Mouse (Mus musculus) forebrain, embryonic 16.5 days (tissue): Measurements from ENCODE around the gene Sp100. TPM values are rescaled to one million over a fixed set of nuclear protein-coding genes. Genes with fewer than 3 reads are reported as not detected.

Source experiments
- ATAC-seq: fragments of 200-750 bp; cut with Nextera tagmentation; 2 replicates; pipeline ENCODE4 v1.8.0; 2017; ENCODE audit warnings: mild to moderate bottlenecking, moderate library complexity
- H3K27ac ChIP-seq: fragments of 300-500 bp; sonication (generic); 2 replicates; pipeline ENCODE4 v1.5.1; 2014; ENCODE audit warnings: low read length, control low read depth
- H3K27me3 ChIP-seq: fragments of 300-500 bp; sonication (generic); replicated peaks from 2 replicates; pipeline ENCODE4 v1.6.1; 2014; ENCODE audit warnings: low read length; ENCODE audit not compliant: control insufficient read depth, insufficient read depth
- H3K36me3 ChIP-seq: fragments of 300-500 bp; sonication (generic); 2 replicates; pipeline ENCODE4 v1.6.1; 2014; ENCODE audit not compliant: control insufficient read depth, insufficient read depth
- H3K4me1 ChIP-seq: fragments of 300-500 bp; sonication (generic); replicated peaks from 2 replicates; pipeline ENCODE4 v1.6.1; 2014; ENCODE audit warnings: low read length; ENCODE audit not compliant: control insufficient read depth, insufficient read depth
- H3K4me2 ChIP-seq: fragments of 300-500 bp; sonication (generic); 2 replicates; pipeline ENCODE4 v1.6.1; 2014; ENCODE audit warnings: mild to moderate bottlenecking, low read length, control low read depth
- H3K4me3 ChIP-seq: fragments of 300-500 bp; sonication (generic); replicated peaks from 2 replicates; pipeline ENCODE4 v1.5.1; 2014; ENCODE audit warnings: mild to moderate bottlenecking, low read length, control low read depth
- H3K9ac ChIP-seq: fragments of 300-500 bp; sonication (generic); replicated peaks from 2 replicates; pipeline ENCODE4 v1.6.1; 2014; ENCODE audit warnings: low read depth, low read length, control low read depth
- H3K9me3 ChIP-seq: fragments of 300-500 bp; sonication (generic); 2 replicates; pipeline ENCODE4 v1.6.1; 2016; ENCODE audit warnings: low read length; ENCODE audit not compliant: control insufficient read depth
- WGBS: fragments of 180-500 bp; shearing (Covaris S2); extraction: QIAGEN DNeasy Blood & Tissue Kit; methylation state at CpG from one replicate; pipeline ENCODE4 v1.1.7; 2014; 5-methylcytosine and 5-hydroxymethylcytosine counted together
- polyA plus RNA-seq: library from polyadenylated mRNA; unstranded; fragments of >200 nt; fragmentation: Nextera tagmentation; extraction: Ambion mirVana; gene quantifications from 2 replicates; pipeline ENCODE4 v1.2.1, GENCODE M21; 2015

Sp100 gene
- polyA plus RNA-seq, 1 experiment from 2014 or later = not detected

DNA sequence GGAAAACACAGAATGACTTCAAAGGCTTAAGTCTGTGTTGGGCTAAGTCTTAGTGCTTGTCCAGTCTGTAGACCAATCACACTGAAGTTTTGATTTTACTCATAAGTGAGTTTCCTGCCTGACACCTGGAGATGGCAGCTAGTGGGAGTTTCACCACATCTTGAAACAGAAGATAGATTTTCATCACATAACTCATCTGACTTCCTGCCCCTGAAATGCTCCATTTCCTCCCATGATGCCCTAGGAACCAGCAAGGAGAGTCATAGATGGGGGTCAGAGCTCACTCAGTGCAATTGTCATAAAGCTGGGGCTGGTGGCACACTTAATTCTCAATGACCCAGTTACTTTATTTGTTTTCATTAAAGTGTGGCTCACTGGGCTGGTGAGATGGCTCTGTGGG lies 90.0 kb downstream of the Sp100 start:
- Histone ChIP-seq H3K9ac (no peak overlapping the region), H3K27ac (no peak overlapping the region), H3K4me3 (no peak overlapping the region), H3K27me3 (no peaks in the 10 kb centered on the region), H3K4me2 (no peak overlapping the region), H3K36me3 (no peaks in the 10 kb centered on the region), H3K9me3 (no peaks in the 10 kb centered on the region), H3K4me1 (0 out of 2 replicates have a peak, but pooled peaks cover 2% of the 10 kb centered on the region)
- ATAC-seq = no peak

DNA sequence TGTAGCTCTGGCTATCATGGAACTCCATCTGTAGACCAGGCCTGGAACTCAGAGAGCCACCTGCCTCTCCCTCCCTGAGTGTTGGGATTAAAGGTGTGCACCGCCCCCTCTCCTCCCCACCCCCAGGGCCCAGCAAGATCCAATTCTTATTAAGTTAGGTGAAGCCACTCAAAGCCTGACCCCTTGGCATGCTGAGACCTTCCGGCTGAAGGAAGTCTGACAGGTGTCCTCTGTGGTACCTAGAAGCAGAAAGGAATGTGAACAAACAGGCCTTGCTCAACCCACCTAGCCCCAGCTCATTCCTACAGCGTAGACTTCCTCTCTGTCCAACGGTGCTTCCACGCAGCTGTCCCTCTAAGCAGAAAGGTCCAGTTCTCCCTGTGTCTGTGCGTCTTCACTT lies 91.1 kb downstream of the Sp100 start:
- no peaks in the 10 kb centered on the region for H3K9me3 ChIP-seq
- H3K4me2 ChIP-seq = no peak overlapping the region
- H3K27me3 ChIP-seq = no peaks in the 10 kb centered on the region
- no peak overlapping the region for H3K9ac ChIP-seq
- no peak for ATAC-seq
- H3K27ac ChIP-seq = no peak overlapping the region
- WGBS = 90% methylated on average over 6 of the region's 6 CpGs
- 0 out of 2 replicates have a peak, but pooled peaks cover 2% of the 10 kb centered on the region for H3K4me1 ChIP-seq
- H3K36me3 ChIP-seq = no peaks in the 10 kb centered on the region
- H3K4me3 ChIP-seq = no peak overlapping the region

DNA sequence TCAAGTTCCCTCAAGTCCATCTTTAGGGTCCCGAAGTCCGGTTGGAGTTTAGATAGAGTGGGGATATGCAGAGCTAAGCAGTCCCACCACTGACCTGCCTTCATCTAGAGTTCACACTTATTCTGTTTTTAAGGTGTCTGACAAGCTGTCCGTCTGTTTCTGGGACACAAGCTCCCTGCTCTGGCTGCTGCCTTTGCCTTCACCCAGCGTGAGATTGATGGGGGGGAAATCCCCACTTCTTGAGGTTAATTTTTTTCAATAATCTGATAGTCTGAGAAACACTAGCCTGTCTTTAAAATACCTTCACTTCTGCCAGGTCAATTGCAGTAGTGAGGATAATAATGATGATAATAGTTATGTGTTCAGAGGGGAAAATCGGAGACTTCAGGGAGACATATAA lies 92.5 kb downstream of the Sp100 start:
- Histone ChIP-seq H3K36me3 (no peaks in the 10 kb centered on the region), H3K4me2 (no peak overlapping the region), H3K27ac (no peak overlapping the region), H3K4me3 (no peak overlapping the region), H3K9me3 (no peaks in the 10 kb centered on the region), H3K4me1 (0 out of 2 replicates have a peak, but pooled peaks cover 2% of the 10 kb centered on the region), H3K9ac (no peak overlapping the region), H3K27me3 (no peaks in the 10 kb centered on the region)
- 67% methylated on average over 5 of the region's 5 CpGs for WGBS
- no peak for ATAC-seq

DNA sequence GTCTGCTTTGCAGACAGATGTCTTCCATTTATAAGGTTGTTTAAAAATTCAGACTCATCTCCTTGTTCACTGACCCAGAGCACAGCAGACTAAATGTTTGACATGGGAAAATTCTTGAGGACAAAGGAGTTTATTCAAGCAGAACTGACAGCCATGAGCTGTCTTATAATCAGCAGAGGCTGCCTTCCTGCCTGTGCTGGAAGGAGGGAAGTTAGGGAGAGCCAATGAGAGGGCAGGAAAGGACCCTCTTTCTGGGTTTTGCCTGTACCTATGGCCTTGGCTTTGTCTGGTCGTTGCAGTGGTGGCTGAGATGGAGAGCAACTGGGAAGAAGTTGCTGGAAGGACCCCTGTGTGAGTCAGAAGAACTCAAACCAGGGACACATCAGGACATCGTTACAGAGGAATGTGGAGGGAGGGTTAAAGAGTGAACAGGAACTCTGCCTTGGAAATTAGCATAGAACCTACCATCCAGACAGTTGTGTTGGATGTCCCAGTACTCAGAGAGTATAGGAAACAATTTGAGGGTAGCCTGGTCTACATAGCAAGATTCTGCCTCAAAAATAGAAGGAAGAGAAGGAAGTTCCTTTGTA lies 93.2 kb downstream of the Sp100 start:
- Histone ChIP-seq H3K9ac (no peak overlapping the region), H3K4me1 (0 out of 2 replicates have a peak, but pooled peaks cover 2% of the 10 kb centered on the region), H3K4me3 (no peak overlapping the region), H3K27ac (no peak overlapping the region), H3K27me3 (no peaks in the 10 kb centered on the region), H3K4me2 (no peak overlapping the region), H3K36me3 (no peaks in the 10 kb centered on the region), H3K9me3 (no peaks in the 10 kb centered on the region)
- 7% methylated on average over 2 of the region's 2 CpGs for WGBS
- no peak; the same call in 1 of the 2 replicates for ATAC-seq

DNA sequence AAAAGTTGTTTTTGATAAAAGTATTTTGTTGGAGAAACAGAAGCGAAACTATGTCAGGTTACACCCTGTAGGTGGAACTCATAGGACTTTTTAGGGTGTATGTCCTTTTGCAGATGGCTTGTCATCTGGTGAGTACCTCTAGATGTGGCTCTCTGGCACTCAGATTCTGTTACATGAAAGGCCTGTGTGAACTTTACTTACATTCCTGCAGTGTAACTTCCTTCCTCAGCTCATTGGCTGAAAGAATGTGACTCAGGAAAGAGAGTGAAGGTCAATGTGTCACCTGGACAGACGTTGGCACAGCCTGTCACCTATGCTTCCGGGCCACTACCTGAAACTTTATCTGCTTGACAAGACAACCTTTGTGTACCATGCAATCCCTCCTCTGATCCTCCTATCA lies 94.8 kb downstream of the Sp100 start:
- Histone ChIP-seq H3K27me3 (no peaks in the 10 kb centered on the region), H3K4me3 (no peak overlapping the region), H3K27ac (no peak overlapping the region), H3K36me3 (no peaks in the 10 kb centered on the region), H3K9me3 (no peaks in the 10 kb centered on the region), H3K4me1 (0 out of 2 replicates have a peak, but pooled peaks cover 2% of the 10 kb centered on the region), H3K9ac (no peak overlapping the region), H3K4me2 (no peak overlapping the region)
- ATAC-seq = no peak
- 87% methylated on average over 3 of the region's 3 CpGs for WGBS

DNA sequence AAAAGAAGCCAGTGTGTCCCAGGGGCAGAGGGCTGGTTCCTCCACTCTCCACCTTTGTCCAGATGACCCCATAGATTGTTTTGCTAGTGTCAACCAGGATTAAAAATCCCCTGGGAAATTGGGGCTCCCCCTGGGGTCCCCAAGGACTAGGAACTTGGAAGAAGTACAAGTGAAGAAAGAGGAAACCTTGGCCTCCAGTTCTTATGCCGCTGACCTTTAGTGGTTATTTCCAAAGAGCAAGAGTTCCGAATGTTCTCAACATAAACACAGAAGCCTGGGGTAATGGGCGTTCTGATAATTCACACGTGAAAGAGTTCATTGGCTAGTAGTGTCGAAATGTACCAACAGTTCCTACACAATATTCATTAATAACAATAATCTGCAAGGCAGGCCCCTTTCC lies 96.7 kb downstream of the Sp100 start:
- Histone ChIP-seq H3K27ac (no peak overlapping the region), H3K9me3 (no peaks in the 10 kb centered on the region), H3K4me2 (no peak overlapping the region), H3K36me3 (no peaks in the 10 kb centered on the region), H3K4me1 (0 out of 2 replicates have a peak, but pooled peaks cover 2% of the 10 kb centered on the region), H3K4me3 (no peak overlapping the region), H3K9ac (no peak overlapping the region), H3K27me3 (no peaks in the 10 kb centered on the region)
- WGBS = 92% methylated on average over 5 of the region's 5 CpGs
- no peak for ATAC-seq

DNA sequence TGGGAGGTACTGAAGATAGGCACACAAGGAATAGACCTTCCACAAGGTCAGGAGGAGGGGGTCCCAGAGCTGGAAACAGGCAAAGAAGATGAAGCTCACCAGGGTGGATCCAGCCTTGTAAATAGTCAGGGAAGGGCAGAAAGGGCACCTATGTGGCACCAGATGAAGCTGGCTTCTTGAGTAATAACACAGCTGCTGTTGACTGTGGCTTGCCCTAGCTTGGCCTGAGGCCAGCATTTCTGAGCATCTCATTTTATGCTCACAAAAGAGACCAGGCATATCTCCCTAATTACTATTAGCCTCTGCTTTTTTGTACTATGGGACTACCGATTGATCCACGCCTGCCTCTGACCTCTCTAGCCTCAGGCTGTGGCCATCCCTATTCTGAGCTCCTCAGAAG lies 100.0 kb downstream of the Sp100 start:
- no peaks in the 10 kb centered on the region for H3K27me3 ChIP-seq
- no peaks in the 10 kb centered on the region for H3K4me1 ChIP-seq
- no peak overlapping the region for H3K4me2 ChIP-seq
- no peaks in the 10 kb centered on the region for H3K36me3 ChIP-seq
- H3K9me3 ChIP-seq = no peaks in the 10 kb centered on the region
- H3K4me3 ChIP-seq = no peak overlapping the region
- 54% methylated on average over 2 of the region's 2 CpGs for WGBS
- H3K9ac ChIP-seq = no peak overlapping the region
- no peak overlapping the region for H3K27ac ChIP-seq
- ATAC-seq = no peak

DNA sequence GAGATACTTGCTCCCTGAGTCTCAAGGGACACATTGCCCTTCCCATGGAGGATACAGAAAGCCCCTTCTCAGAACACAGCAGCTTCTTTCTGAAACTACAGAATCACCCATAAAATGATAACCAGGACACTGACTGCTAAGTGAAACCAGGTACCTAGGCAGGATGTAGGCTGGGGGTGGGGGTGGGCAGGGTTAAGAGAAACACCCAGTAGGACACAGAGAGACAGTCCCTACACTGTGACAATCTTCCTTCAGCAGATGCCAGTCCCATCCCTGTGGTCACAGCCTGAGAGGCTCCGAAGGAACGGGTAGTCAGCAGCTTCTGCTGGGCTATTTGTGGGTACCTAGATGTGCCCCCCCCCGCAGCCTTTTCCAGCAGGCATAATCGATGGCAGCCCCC lies 100.9 kb downstream of the Sp100 start:
- no peak overlapping the region for H3K9ac ChIP-seq
- H3K4me1 ChIP-seq = no peaks in the 10 kb centered on the region
- H3K27me3 ChIP-seq = no peaks in the 10 kb centered on the region
- no peak overlapping the region for H3K4me2 ChIP-seq
- H3K9me3 ChIP-seq = no peaks in the 10 kb centered on the region
- H3K27ac ChIP-seq = no peak overlapping the region
- no peak for ATAC-seq
- no peak overlapping the region for H3K4me3 ChIP-seq
- 92% methylated on average over 4 of the region's 4 CpGs for WGBS
- no peaks in the 10 kb centered on the region for H3K36me3 ChIP-seq

DNA sequence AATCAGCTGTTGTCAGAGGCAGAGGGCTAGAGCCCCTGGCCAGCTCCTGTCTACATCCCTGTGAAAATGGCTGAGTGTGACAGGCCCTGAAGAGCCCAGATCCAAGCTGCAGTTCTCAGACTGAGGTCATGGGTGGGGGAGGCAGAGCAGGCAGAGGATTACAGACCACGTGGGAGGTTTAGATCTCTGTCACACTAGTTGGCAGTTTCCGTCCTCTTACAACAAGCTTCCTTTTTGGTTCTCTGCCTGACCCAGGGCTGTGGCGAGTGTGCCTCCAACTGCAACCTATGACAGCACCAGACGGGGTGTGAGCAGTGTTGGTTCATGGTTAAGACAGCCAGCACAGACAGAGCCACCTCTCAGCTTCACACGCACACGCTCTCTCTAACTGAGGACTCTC lies 101.7 kb downstream of the Sp100 start:
- Histone ChIP-seq H3K4me1 (no peaks in the 10 kb centered on the region), H3K4me2 (no peak overlapping the region), H3K27me3 (no peaks in the 10 kb centered on the region), H3K9ac (no peak overlapping the region), H3K9me3 (no peaks in the 10 kb centered on the region), H3K27ac (no peak overlapping the region), H3K4me3 (no peak overlapping the region), H3K36me3 (no peaks in the 10 kb centered on the region)
- 53% methylated on average over 6 of the region's 6 CpGs for WGBS
- ATAC-seq = no peak
